Mouse (Mus musculus): ENCODE measurements around the gene Nlrp10. TPM values are rescaled to one million over a fixed set of nuclear protein-coding genes. Genes with fewer than 3 reads are reported as not detected.
A peak's percentile ranks its signal among the peaks of the same experiment; 100 is the strongest.

Nlrp10 gene
- polyA plus RNA-seq (2012; rRNA removed), result 0.01 TPM in 1 of 2 replicates, not detected in the other
- not detected in 2 replicates for polyA plus RNA-seq (2014; fragmentation: Nextera tagmentation; extraction: Ambion mirVana)

GRCm38 (mm10) chr7:108929726-108930393 is at the start of gene Nlrp10:
Nlrp10 (minus strand) TSS chr7:108930178.
- H3K36me3 ChIP-seq (replicated peaks; ENCODE audit: control insufficient read depth, insufficient read depth, low read depth), result no peaks in the 10 kb centered on the region
- no peak within 1 kb of the TSS for H3K27ac ChIP-seq
- no peak within 1 kb of the TSS for H3K9ac ChIP-seq (replicated peaks)
- no peak for DNase-seq (ENCODE audit: low read depth in 3 of 3, low spot score in 3 of 3)
- no peak within 1 kb of the TSS for H3K4me3 ChIP-seq (ENCODE audit: insufficient read depth in 1 of 2, low read depth in 2 of 2, low read length in 2 of 2)
- no peak for TF ChIP-seq EP300 (IDR thresholded peaks at IDR 0.05; ENCODE audit: low read depth)
- TF ChIP-seq CTCF (IDR thresholded peaks at IDR 0.05; ENCODE audit: low read depth), result no peak
- ATAC-seq (ENCODE audit: insufficient read depth), result no peak
- H3K4me1 ChIP-seq (replicated peaks; ENCODE audit: control insufficient read depth in 2 of 2, insufficient read depth in 2 of 2, low read length in 1 of 2), result no peaks in the 10 kb centered on the region
- H3K4me2 ChIP-seq (ENCODE audit: low read depth), result no peak within 1 kb of the TSS
- 42% methylated on average over 6 of the region's 6 CpGs for WGBS (ENCODE audit: insufficient replicate concordance)
- H3K9me3 ChIP-seq (ENCODE audit: control insufficient read depth, low read length), result no peaks in the 10 kb centered on the region
- no peaks in the 10 kb centered on the region for H3K27me3 ChIP-seq (ENCODE audit: control insufficient read depth, insufficient read depth, low read length)

GRCm38 (mm10) chr7:108972273-108972672 is 42.3 kb upstream of the Nlrp10 start:
- no peak overlapping the region for H3K4me3 ChIP-seq (ENCODE audit: insufficient read depth in 1 of 2, low read depth in 2 of 2, low read length in 2 of 2)
- 55% methylated on average over 6 of the region's 6 CpGs for WGBS (ENCODE audit: insufficient replicate concordance)
- no peak for ATAC-seq (ENCODE audit: insufficient read depth)

GRCm38 (mm10) chr7:108968201-108968600 is 38.2 kb upstream of the Nlrp10 start:
- 24% methylated on average over 6 of the region's 6 CpGs for WGBS (ENCODE audit: insufficient replicate concordance)
- no peak for ATAC-seq (ENCODE audit: insufficient read depth)
- no peak overlapping the region for H3K4me2 ChIP-seq (ENCODE audit: low read depth)
- DNase-seq (ENCODE audit: low read depth in 3 of 3, low spot score in 3 of 3), result no peak
- H3K36me3 ChIP-seq (replicated peaks; ENCODE audit: control insufficient read depth, insufficient read depth, low read depth), result no peaks in the 10 kb centered on the region
- H3K4me1 ChIP-seq (replicated peaks; ENCODE audit: control insufficient read depth in 2 of 2, insufficient read depth in 2 of 2, low read length in 1 of 2), result no peaks in the 10 kb centered on the region
- no peaks in the 10 kb centered on the region for H3K9me3 ChIP-seq (ENCODE audit: control insufficient read depth, low read length)
- no peak overlapping the region for H3K27ac ChIP-seq
- H3K27me3 ChIP-seq (ENCODE audit: control insufficient read depth, insufficient read depth, low read length), result no peaks in the 10 kb centered on the region
- no peak for TF ChIP-seq CTCF (IDR thresholded peaks at IDR 0.05; ENCODE audit: low read depth)
- TF ChIP-seq EP300 (IDR thresholded peaks at IDR 0.05; ENCODE audit: low read depth), result no peak
- no peak overlapping the region for H3K4me3 ChIP-seq (ENCODE audit: insufficient read depth in 1 of 2, low read depth in 2 of 2, low read length in 2 of 2)
- no peak overlapping the region for H3K9ac ChIP-seq (replicated peaks)

More at GRCm38 (mm10) chr7:108972273-108972672, 42.3 kb upstream of the Nlrp10 start:
- H3K4me2 ChIP-seq (ENCODE audit: low read depth), result no peak overlapping the region
- TF ChIP-seq CTCF (IDR thresholded peaks at IDR 0.05; ENCODE audit: low read depth), result no peak
- no peak for TF ChIP-seq EP300 (IDR thresholded peaks at IDR 0.05; ENCODE audit: low read depth)
- H3K4me1 ChIP-seq (replicated peaks; ENCODE audit: control insufficient read depth in 2 of 2, insufficient read depth in 2 of 2, low read length in 1 of 2), result no peaks in the 10 kb centered on the region
- H3K27ac ChIP-seq, result no peak overlapping the region
- no peaks in the 10 kb centered on the region for H3K36me3 ChIP-seq (replicated peaks; ENCODE audit: control insufficient read depth, insufficient read depth, low read depth)
- no peak overlapping the region for H3K9ac ChIP-seq (replicated peaks)
- no peak for DNase-seq (ENCODE audit: low read depth in 3 of 3, low spot score in 3 of 3)
- H3K27me3 ChIP-seq (ENCODE audit: control insufficient read depth, insufficient read depth, low read length), result no peaks in the 10 kb centered on the region
- no peaks in the 10 kb centered on the region for H3K9me3 ChIP-seq (ENCODE audit: control insufficient read depth, low read length)

- DNase-seq (ENCODE audit: low read depth in 3 of 3, low spot score in 3 of 3) (peak in 2 of 3 experiments; percentile 7 to 20), ATAC-seq (ENCODE audit: insufficient read depth) (peak; percentile 50)
- Histone ChIP-seq H3K9ac (replicated peaks) (no peak overlapping the region), H3K36me3 (replicated peaks; ENCODE audit: control insufficient read depth, insufficient read depth, low read depth) (no peaks in the 10 kb centered on the region), H3K9me3 (ENCODE audit: control insufficient read depth, low read length) (no peaks in the 10 kb centered on the region), H3K27me3 (ENCODE audit: control insufficient read depth, insufficient read depth, low read length) (no peaks in the 10 kb centered on the region), H3K4me1 (replicated peaks; ENCODE audit: control insufficient read depth in 2 of 2, insufficient read depth in 2 of 2, low read length in 1 of 2) (no peaks in the 10 kb centered on the region), H3K27ac (no peak overlapping the region), H3K4me3 (ENCODE audit: insufficient read depth in 1 of 2, low read depth in 2 of 2, low read length in 2 of 2) (no peak overlapping the region), H3K4me2 (ENCODE audit: low read depth) (no peak overlapping the region)
- TF ChIP-seq CTCF (IDR thresholded peaks at IDR 0.05; ENCODE audit: low read depth) (peak; percentile 82), EP300 (IDR thresholded peaks at IDR 0.05; ENCODE audit: low read depth) (no peak)
- WGBS (ENCODE audit: insufficient replicate concordance), result 24% methylated on average over 7 of the region's 7 CpGs
These were observed 36.9 kb upstream of the Nlrp10 start for GRCm38 (mm10) chr7:108966742-108967362.

- Histone ChIP-seq H3K27me3 (ENCODE audit: control insufficient read depth, insufficient read depth, low read length) (no peaks in the 10 kb centered on the region), H3K9me3 (ENCODE audit: control insufficient read depth, low read length) (no peaks in the 10 kb centered on the region), H3K36me3 (replicated peaks; ENCODE audit: control insufficient read depth, insufficient read depth, low read depth) (no peaks in the 10 kb centered on the region), H3K27ac (no peak overlapping the region), H3K4me3 (ENCODE audit: insufficient read depth in 1 of 2, low read depth in 2 of 2, low read length in 2 of 2) (no peak overlapping the region), H3K4me1 (replicated peaks; ENCODE audit: control insufficient read depth in 2 of 2, insufficient read depth in 2 of 2, low read length in 1 of 2) (no peaks in the 10 kb centered on the region), H3K9ac (replicated peaks) (no peak overlapping the region), H3K4me2 (ENCODE audit: low read depth) (no peak overlapping the region)
- WGBS (ENCODE audit: insufficient replicate concordance), result 10% methylated on average over 2 of the region's 2 CpGs
- DNase-seq (ENCODE audit: low read depth in 3 of 3, low spot score in 3 of 3) (no peak), ATAC-seq (ENCODE audit: insufficient read depth) (no peak)
- no peak for TF ChIP-seq EP300 (IDR thresholded peaks at IDR 0.05; ENCODE audit: low read depth)
- TF ChIP-seq CTCF (IDR thresholded peaks at IDR 0.05; ENCODE audit: low read depth), result peak; percentile 44; the same call in 1 of the 2 replicates
These were observed 36.0 kb upstream of the Nlrp10 start for GRCm38 (mm10) chr7:108965968-108966367.
